Mouse (Mus musculus) liver, postnatal 0 days (tissue): ENCODE measurements around the gene Smarcd2. TPM values are rescaled to one million over a fixed set of nuclear protein-coding genes. Genes with fewer than 3 reads are reported as not detected.

Experiments
- ATAC-seq: fragments of 200-750 bp; cut with Nextera tagmentation; 2 replicates; pipeline ENCODE4 v1.8.0; 2017; ENCODE audit warnings: mild to moderate bottlenecking, moderate library complexity
- DNase-seq: peaks from one replicate; pipeline ENCODE4 v3.0.0-alpha.2; 2016
- H3K27ac ChIP-seq: fragments of 300-500 bp; sonication (generic); 2 replicates; pipeline ENCODE4 v1.5.1; 2014; ENCODE audit warnings: antibody characterized with exemption, moderate library complexity, mild to moderate bottlenecking, low read depth
- H3K27me3 ChIP-seq: fragments of 300-500 bp; sonication (generic); 2 replicates; pipeline ENCODE4 v1.6.1; 2014; ENCODE audit warnings: low read length, control low read depth, mixed read lengths; ENCODE audit not compliant: insufficient read depth
- H3K36me3 ChIP-seq: fragments of 300-500 bp; sonication (generic); replicated peaks from 2 replicates; pipeline ENCODE4 v1.6.1; 2014; ENCODE audit warnings: mild to moderate bottlenecking, control low read depth, low read length, moderate library complexity, mixed read lengths; ENCODE audit not compliant: insufficient read depth
- H3K4me1 ChIP-seq: fragments of 300-500 bp; sonication (generic); 2 replicates; pipeline ENCODE4 v1.6.1; 2014; ENCODE audit warnings: antibody characterized with exemption, mild to moderate bottlenecking, control low read depth; ENCODE audit not compliant: insufficient read depth
- H3K4me2 ChIP-seq: fragments of 300-500 bp; sonication (generic); 2 replicates; pipeline ENCODE4 v1.6.1; 2014; ENCODE audit warnings: low read depth, mild to moderate bottlenecking, low read length, moderate library complexity, mixed read lengths
- H3K4me3 ChIP-seq: fragments of 300-500 bp; sonication (generic); 2 replicates; pipeline ENCODE4 v1.5.1; 2014; ENCODE audit warnings: low read depth, low read length
- H3K9ac ChIP-seq: fragments of 300-500 bp; sonication (generic); replicated peaks from 2 replicates; pipeline ENCODE4 v1.6.1; 2014; ENCODE audit warnings: mild to moderate bottlenecking, moderate library complexity
- H3K9me3 ChIP-seq: fragments of 300-500 bp; sonication (generic); 2 replicates; pipeline ENCODE4 v1.6.1; 2016; ENCODE audit warnings: mild to moderate bottlenecking, control low read depth, low read length, mixed read lengths
- CTCF ChIP-seq: sonication (generic); IDR thresholded peaks from 2 replicates; pipeline ENCODE4 v1.5.1; 2016; ENCODE audit warnings: antibody characterized with exemption, low read depth
- EP300 ChIP-seq: IDR thresholded peaks from 2 replicates; pipeline ENCODE4 v1.6.1; 2016; ENCODE audit warnings: antibody characterized with exemption, low read depth, mild to moderate bottlenecking
- WGBS: fragments of 180-500 bp; shearing (Covaris S2); extraction: QIAGEN DNeasy Blood & Tissue Kit; methylation state at CpG from one replicate; pipeline ENCODE4 v1.1.7; 2014; ENCODE audit not compliant: insufficient replicate concordance; 5-methylcytosine and 5-hydroxymethylcytosine counted together
- polyA plus RNA-seq: library from polyadenylated mRNA; unstranded; fragments of >200 nt; fragmentation: Nextera tagmentation; extraction: Ambion mirVana; gene quantifications from 2 replicates; pipeline ENCODE4 v1.2.1, GENCODE M21; 2015

Smarcd2 gene
- polyA plus RNA-seq, 1 experiment from 2014 or later: 16.4 TPM

- H3K27me3 ChIP-seq: no peaks in the 10 kb centered on the region
- DNase-seq (no peak), ATAC-seq (no peak)
- H3K4me2 ChIP-seq: peak overlapping the region; percentile 70
- peak overlapping the region; percentile 96 for H3K9ac ChIP-seq
- TF ChIP-seq CTCF: no peak
- no peak for TF ChIP-seq EP300
- peak overlapping the region; percentile 94 for H3K4me3 ChIP-seq
- no peaks in the 10 kb centered on the region for H3K9me3 ChIP-seq
- H3K36me3 ChIP-seq: peaks cover 21% of the 10 kb centered on the region
- WGBS: 80% methylated on average over 5 of the region's 5 CpGs
- peak overlapping the region; percentile 96 for H3K27ac ChIP-seq
- peaks cover 25% of the 10 kb centered on the region for H3K4me1 ChIP-seq
These were observed 57.9 kb downstream of the Smarcd2 start for GRCm38 (mm10) chr11:106214856-106215255.

Other genes with a start within 250 kb of the Smarcd2 start
- gene Dcaf7, start 236.1 kb downstream of the Smarcd2 start, polyA plus RNA-seq: 18.6 and 20.6 TPM in 2 replicates
- gene Taco1, start 206.9 kb downstream of the Smarcd2 start, polyA plus RNA-seq: 5.5 and 5.6 TPM in 2 replicates
- 4.6 and 4.7 TPM in 2 replicates for gene Map3k3, start 188.4 kb downstream of the Smarcd2 start, polyA plus RNA-seq
- gene Gm10840, start 112.1 kb downstream of the Smarcd2 start, polyA plus RNA-seq: not detected in 2 replicates
- 77.5 and 77.7 TPM in 2 replicates for gene Limd2, start 112.1 kb downstream of the Smarcd2 start, polyA plus RNA-seq
- 4.6 and 4.9 TPM in 2 replicates for gene Strada, start 70.8 kb downstream of the Smarcd2 start, polyA plus RNA-seq
- 33.4 and 34.6 TPM in 2 replicates for gene Ccdc47, start 56.6 kb downstream of the Smarcd2 start, polyA plus RNA-seq
- gene Ddx42, start 56.0 kb downstream of the Smarcd2 start, polyA plus RNA-seq: 15.9 and 17.8 TPM in 2 replicates
- 21.9 and 22.5 TPM in 2 replicates for gene Ftsj3, start 16.9 kb downstream of the Smarcd2 start, polyA plus RNA-seq
- 87.0 and 88.8 TPM in 2 replicates for gene Psmc5, start 16.8 kb downstream of the Smarcd2 start, polyA plus RNA-seq
- gene Tcam1, start 3.7 kb upstream of the Smarcd2 start, polyA plus RNA-seq: 0.07 and 0.09 TPM in 2 replicates
- 0.13 and 0.21 TPM in 2 replicates for gene Gh, start 28.9 kb upstream of the Smarcd2 start, polyA plus RNA-seq
- gene Cd79b, start 41.8 kb upstream of the Smarcd2 start, polyA plus RNA-seq: 34.8 and 36.0 TPM in 2 replicates
- 0.04 and 0.06 TPM in 2 replicates for gene Scn4a, start 80.3 kb upstream of the Smarcd2 start, polyA plus RNA-seq
- not detected in 2 replicates for gene Prr29, start 92.5 kb upstream of the Smarcd2 start, polyA plus RNA-seq
- 11.4 and 12.6 TPM in 2 replicates for gene Icam2, start 115.1 kb upstream of the Smarcd2 start, polyA plus RNA-seq
- gene Ern1, start 214.9 kb upstream of the Smarcd2 start, polyA plus RNA-seq: 1.9 and 2.9 TPM in 2 replicates